Mouse (Mus musculus): Measurements from ENCODE around the gene Ppdpf. TPM values are rescaled to one million over a fixed set of nuclear protein-coding genes. Genes with fewer than 3 reads are reported as not detected.

The Ppdpf gene
- polyA plus RNA-seq, 1 experiment from 2014 or later, result 197 TPM

DNA sequence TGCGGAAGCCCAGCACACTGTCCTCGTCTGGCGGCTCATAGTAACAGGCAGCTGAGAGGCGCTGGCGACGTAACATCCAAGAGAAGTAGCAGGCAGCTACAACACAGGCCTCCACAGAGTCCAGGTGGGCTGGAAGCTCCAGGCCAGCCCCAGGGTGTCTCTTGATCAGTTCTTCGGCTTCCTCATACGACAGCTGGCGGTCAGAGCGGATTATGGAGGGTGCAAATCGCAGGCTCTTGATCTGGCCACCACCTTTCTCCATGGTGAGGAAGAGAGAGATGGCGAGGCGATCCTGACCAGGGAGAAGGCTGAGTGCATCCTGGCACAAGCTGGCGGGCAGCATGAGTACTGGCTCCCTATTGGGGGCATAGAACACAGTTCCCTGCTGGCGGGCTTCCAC, 46.4 kb downstream of the Ppdpf start:
- H3K27me3 ChIP-seq (replicated peaks; ENCODE audit: control insufficient read depth, insufficient read depth, low read length), result no peaks in the 10 kb centered on the region
- no peaks in the 10 kb centered on the region for H3K4me1 ChIP-seq (replicated peaks; ENCODE audit: control insufficient read depth, insufficient read depth, low read length)
- 95% methylated on average over 15 of the region's 15 CpGs for WGBS
- no peak overlapping the region for H3K4me2 ChIP-seq (replicated peaks; ENCODE audit: low read depth)
- H3K27ac ChIP-seq (ENCODE audit: low read depth, low read length), result no peak overlapping the region
- no peak for TF ChIP-seq CTCF (IDR thresholded peaks at IDR 0.05; ENCODE audit: low read depth)
- no peak for ATAC-seq
- H3K9ac ChIP-seq (ENCODE audit: low read depth, low read length), result no peak overlapping the region
- H3K9me3 ChIP-seq (ENCODE audit: control insufficient read depth), result no peaks in the 10 kb centered on the region
- peaks cover 99% of the 10 kb centered on the region for H3K36me3 ChIP-seq (ENCODE audit: control insufficient read depth, insufficient read depth)
- no peak overlapping the region for H3K4me3 ChIP-seq (ENCODE audit: low read depth, low read length)

DNA sequence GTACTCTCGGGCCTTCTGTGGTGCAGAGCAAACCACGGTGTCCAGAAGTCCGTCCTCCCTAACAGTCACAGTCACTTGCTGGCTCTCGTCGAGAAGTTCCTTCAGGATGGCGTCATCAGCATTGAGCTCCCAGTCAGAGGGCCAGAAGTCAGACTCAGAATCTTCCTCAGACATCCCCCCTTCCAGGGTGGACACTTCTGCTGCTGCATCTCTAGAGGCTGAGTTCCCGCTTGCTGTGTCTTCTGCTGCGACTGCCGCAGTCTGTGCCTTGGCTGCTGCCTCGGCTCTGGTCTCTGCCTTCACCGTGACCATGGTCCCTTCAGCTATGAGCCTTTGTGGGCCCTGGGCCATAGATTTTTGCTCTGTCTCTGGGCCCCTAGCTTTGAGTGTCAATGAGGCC, 47.6 kb downstream of the Ppdpf start:
- Histone ChIP-seq H3K9me3 (ENCODE audit: control insufficient read depth) (no peaks in the 10 kb centered on the region), H3K36me3 (ENCODE audit: control insufficient read depth, insufficient read depth) (peaks cover 93% of the 10 kb centered on the region), H3K27ac (ENCODE audit: low read depth, low read length) (no peak overlapping the region), H3K9ac (ENCODE audit: low read depth, low read length) (no peak overlapping the region), H3K4me1 (replicated peaks; ENCODE audit: control insufficient read depth, insufficient read depth, low read length) (no peaks in the 10 kb centered on the region), H3K4me3 (ENCODE audit: low read depth, low read length) (no peak overlapping the region), H3K4me2 (replicated peaks; ENCODE audit: low read depth) (no peak overlapping the region), H3K27me3 (replicated peaks; ENCODE audit: control insufficient read depth, insufficient read depth, low read length) (no peaks in the 10 kb centered on the region)
- ATAC-seq, result no peak
- TF ChIP-seq CTCF (IDR thresholded peaks at IDR 0.05; ENCODE audit: low read depth), result no peak
- 90% methylated on average over 11 of the region's 11 CpGs for WGBS

DNA sequence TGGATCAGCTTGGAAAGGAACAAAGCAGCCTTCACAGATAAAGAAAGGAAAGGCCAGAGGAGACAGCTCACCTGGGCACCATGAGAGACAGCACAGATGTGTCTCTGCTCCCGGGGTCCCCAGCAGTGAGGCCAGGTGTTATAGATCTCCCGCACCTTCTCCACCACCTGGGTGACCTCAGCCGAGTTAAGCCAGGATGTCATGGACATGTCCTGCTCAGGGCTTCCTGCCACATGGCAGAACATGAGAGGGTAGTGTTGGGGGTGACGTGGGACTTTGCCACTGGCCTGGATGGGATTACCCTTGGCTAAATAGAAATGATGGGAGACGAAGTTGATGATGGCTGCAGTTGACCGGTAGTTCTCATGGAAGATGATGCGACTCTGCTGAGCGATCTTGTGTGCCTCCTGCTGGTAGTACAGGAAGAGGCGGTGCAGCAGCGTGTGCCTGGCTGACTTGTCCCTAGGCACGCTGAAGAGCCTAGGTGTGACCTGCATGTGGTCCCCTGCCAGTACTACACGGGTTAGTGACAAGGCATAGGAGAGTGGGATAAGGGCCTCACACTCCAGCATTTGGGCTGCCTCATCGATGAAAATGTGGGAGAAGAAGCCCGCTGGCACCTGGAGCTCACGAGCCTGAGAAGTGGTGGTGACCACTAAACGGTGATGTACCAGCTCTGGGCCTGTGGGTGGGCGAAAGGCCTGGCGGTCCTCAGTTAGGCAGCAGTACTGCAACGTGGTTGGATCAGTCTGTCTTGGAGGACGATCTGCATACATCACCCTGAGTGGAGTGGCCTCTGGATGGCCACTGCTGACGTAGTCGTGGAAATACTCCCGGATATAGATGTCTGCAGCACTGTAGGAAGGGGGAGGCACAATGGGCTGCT, 48.9 kb downstream of the Ppdpf start:
- peak; percentile 58 for TF ChIP-seq CTCF (IDR thresholded peaks at IDR 0.05; ENCODE audit: low read depth)
- no peak overlapping the region for H3K4me2 ChIP-seq (replicated peaks; ENCODE audit: low read depth)
- no peak for ATAC-seq
- no peak overlapping the region for H3K4me3 ChIP-seq (ENCODE audit: low read depth, low read length)
- no peaks in the 10 kb centered on the region for H3K9me3 ChIP-seq (ENCODE audit: control insufficient read depth)
- peaks cover under 1% of the 10 kb centered on the region; the same call in 1 of the 2 replicates for H3K4me1 ChIP-seq (replicated peaks; ENCODE audit: control insufficient read depth, insufficient read depth, low read length)
- H3K27ac ChIP-seq (ENCODE audit: low read depth, low read length), result no peak overlapping the region
- 86% methylated on average over 23 of the region's 23 CpGs for WGBS
- H3K27me3 ChIP-seq (replicated peaks; ENCODE audit: control insufficient read depth, insufficient read depth, low read length), result no peaks in the 10 kb centered on the region
- peaks cover 82% of the 10 kb centered on the region for H3K36me3 ChIP-seq (ENCODE audit: control insufficient read depth, insufficient read depth)
- H3K9ac ChIP-seq (ENCODE audit: low read depth, low read length), result no peak overlapping the region

DNA sequence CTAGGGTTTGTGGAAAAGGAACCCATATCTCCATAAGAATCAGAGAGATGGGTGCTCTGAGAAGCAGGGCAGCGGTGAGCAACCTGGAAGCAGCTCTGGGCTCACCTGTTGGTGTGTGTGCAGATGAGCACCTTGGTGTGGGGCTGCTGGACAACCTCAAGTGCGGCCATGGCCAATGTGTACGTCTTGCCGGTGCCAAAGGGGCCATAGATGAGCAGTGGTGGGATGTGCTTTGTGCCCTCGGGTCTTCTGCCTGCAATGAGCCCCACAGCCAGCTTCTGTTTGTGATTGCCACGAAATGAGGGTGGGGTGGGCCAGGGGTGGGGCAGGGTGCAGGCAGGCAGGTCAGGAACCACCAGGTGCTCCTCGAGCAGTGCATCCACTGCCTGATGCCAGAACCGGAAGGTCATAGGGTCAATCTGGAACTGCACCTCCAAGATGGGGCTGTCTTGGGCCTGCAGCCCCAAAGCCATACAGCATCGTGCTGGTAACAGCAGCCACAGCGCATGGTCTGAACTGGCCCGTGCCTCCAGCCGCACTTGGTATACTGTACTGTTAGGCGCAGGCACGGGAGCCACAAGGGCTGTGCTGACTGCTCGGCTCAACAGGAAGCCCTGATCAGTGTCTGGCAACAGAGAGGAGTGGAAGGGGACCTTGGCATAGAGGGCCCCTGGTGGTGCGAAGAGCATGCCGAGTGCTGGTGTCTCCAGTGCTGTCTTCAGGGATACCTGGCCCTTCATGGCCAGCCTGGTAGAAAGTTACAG, 50.4 kb downstream of the Ppdpf start:
- Histone ChIP-seq H3K36me3 (ENCODE audit: control insufficient read depth, insufficient read depth) (peaks cover 67% of the 10 kb centered on the region), H3K4me3 (ENCODE audit: low read depth, low read length) (no peak overlapping the region), H3K4me2 (replicated peaks; ENCODE audit: low read depth) (no peak overlapping the region), H3K27me3 (replicated peaks; ENCODE audit: control insufficient read depth, insufficient read depth, low read length) (no peaks in the 10 kb centered on the region), H3K9me3 (ENCODE audit: control insufficient read depth) (no peaks in the 10 kb centered on the region), H3K27ac (ENCODE audit: low read depth, low read length) (no peak overlapping the region), H3K9ac (ENCODE audit: low read depth, low read length) (no peak overlapping the region), H3K4me1 (replicated peaks; ENCODE audit: control insufficient read depth, insufficient read depth, low read length) (peaks cover 5% of the 10 kb centered on the region; the same call in 1 of the 2 replicates)
- 89% methylated on average over 17 of the region's 17 CpGs for WGBS
- TF ChIP-seq CTCF (IDR thresholded peaks at IDR 0.05; ENCODE audit: low read depth), result no peak
- ATAC-seq, result no peak

DNA sequence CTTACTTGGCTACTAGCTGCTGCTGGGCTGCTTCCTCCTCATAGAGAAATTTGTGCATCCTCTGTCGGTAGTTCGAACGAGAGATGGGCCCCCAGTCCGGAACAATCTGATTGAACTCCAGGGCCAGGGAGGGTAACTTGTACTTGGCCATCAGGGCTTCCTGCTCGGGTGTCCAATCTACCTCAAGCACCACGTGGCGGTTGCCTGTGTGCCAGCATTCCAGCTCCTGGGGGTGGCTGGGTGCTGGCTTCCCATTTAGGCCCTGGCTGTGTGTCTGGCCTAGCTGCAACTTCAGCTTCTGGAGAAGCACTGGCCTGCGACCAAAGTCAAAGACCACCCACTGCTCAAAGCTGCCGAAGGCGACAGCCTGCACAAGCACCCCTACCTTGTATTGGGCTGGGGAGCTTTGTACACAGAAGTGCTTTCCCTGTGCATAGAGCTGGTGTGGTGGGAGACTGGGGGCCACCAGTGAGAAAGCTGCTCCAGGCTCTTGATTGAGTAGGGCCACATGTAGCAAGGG, 51.1 kb downstream of the Ppdpf start:
- H3K4me3 ChIP-seq (ENCODE audit: low read depth, low read length), result no peak overlapping the region
- H3K36me3 ChIP-seq (ENCODE audit: control insufficient read depth, insufficient read depth), result peaks cover 61% of the 10 kb centered on the region
- 0 out of 2 replicates have a peak overlapping the region, but pooled peaks have one; percentile 9 for H3K4me2 ChIP-seq (replicated peaks; ENCODE audit: low read depth)
- 89% methylated on average over 10 of the region's 10 CpGs for WGBS
- H3K9me3 ChIP-seq (ENCODE audit: control insufficient read depth), result no peaks in the 10 kb centered on the region
- ATAC-seq, result no peak
- no peak overlapping the region for H3K27ac ChIP-seq (ENCODE audit: low read depth, low read length)
- H3K9ac ChIP-seq (ENCODE audit: low read depth, low read length), result no peak overlapping the region
- no peaks in the 10 kb centered on the region for H3K27me3 ChIP-seq (replicated peaks; ENCODE audit: control insufficient read depth, insufficient read depth, low read length)
- no peak for TF ChIP-seq CTCF (IDR thresholded peaks at IDR 0.05; ENCODE audit: low read depth)
- peaks cover 5% of the 10 kb centered on the region; the same call in 1 of the 2 replicates for H3K4me1 ChIP-seq (replicated peaks; ENCODE audit: control insufficient read depth, insufficient read depth, low read length)

Other genes with a start within 250 kb of the Ppdpf start
- gene Nkain4, start 232.5 kb upstream of the Ppdpf start, polyA plus RNA-seq (2015; fragmentation: Nextera tagmentation; extraction: Ambion mirVana), result 22.9 and 25.9 TPM in 2 replicates
- 44.0 and 51.9 TPM in 2 replicates for gene Arfgap1, start 220.0 kb upstream of the Ppdpf start, polyA plus RNA-seq (2015; fragmentation: Nextera tagmentation; extraction: Ambion mirVana)
- 0.43 and 0.80 TPM in 2 replicates for gene Col20a1, start 200.7 kb upstream of the Ppdpf start, polyA plus RNA-seq (2015; fragmentation: Nextera tagmentation; extraction: Ambion mirVana)
- 0.30 and 0.33 TPM in 2 replicates for gene Chrna4, start 143.7 kb upstream of the Ppdpf start, polyA plus RNA-seq (2015; fragmentation: Nextera tagmentation; extraction: Ambion mirVana)
- gene Kcnq2, start 51.9 kb upstream of the Ppdpf start, polyA plus RNA-seq (2015; fragmentation: Nextera tagmentation; extraction: Ambion mirVana), result 0.51 and 0.72 TPM in 2 replicates
- 0.38 and 0.58 TPM in 2 replicates for gene Eef1a2, start 30.2 kb upstream of the Ppdpf start, polyA plus RNA-seq (2015; fragmentation: Nextera tagmentation; extraction: Ambion mirVana)
- 1.9 and 2.4 TPM in 2 replicates for gene Ptk6, start 15.5 kb downstream of the Ppdpf start, polyA plus RNA-seq (2015; fragmentation: Nextera tagmentation; extraction: Ambion mirVana)
- 0.17 and 0.20 TPM in 2 replicates for gene Srms, start 25.9 kb downstream of the Ppdpf start, polyA plus RNA-seq (2015; fragmentation: Nextera tagmentation; extraction: Ambion mirVana)
- 0.13 TPM in 1 of 2 replicates, not detected in the other for gene Fndc11, start 32.8 kb downstream of the Ppdpf start, polyA plus RNA-seq (2015; fragmentation: Nextera tagmentation; extraction: Ambion mirVana)
- 5.7 and 6.9 TPM in 2 replicates for gene Helz2, start 54.8 kb downstream of the Ppdpf start, polyA plus RNA-seq (2015; fragmentation: Nextera tagmentation; extraction: Ambion mirVana)
- gene Gmeb2, start 100.8 kb downstream of the Ppdpf start, polyA plus RNA-seq (2015; fragmentation: Nextera tagmentation; extraction: Ambion mirVana), result 5.4 and 5.8 TPM in 2 replicates
- gene Stmn3, start 127.3 kb downstream of the Ppdpf start, polyA plus RNA-seq (2015; fragmentation: Nextera tagmentation; extraction: Ambion mirVana), result 28.9 and 32.3 TPM in 2 replicates
- 10.0 and 10.5 TPM in 2 replicates for gene Rtel1, start 132.5 kb downstream of the Ppdpf start, polyA plus RNA-seq (2015; fragmentation: Nextera tagmentation; extraction: Ambion mirVana)
- gene Zgpat, start 177.7 kb downstream of the Ppdpf start, polyA plus RNA-seq (2015; fragmentation: Nextera tagmentation; extraction: Ambion mirVana), result 23.8 and 25.7 TPM in 2 replicates
- 32.1 TPM in 2 replicates for gene Arfrp1, start 178.2 kb downstream of the Ppdpf start, polyA plus RNA-seq (2015; fragmentation: Nextera tagmentation; extraction: Ambion mirVana)
- gene Lime1, start 192.8 kb downstream of the Ppdpf start, polyA plus RNA-seq (2015; fragmentation: Nextera tagmentation; extraction: Ambion mirVana), result 6.7 and 8.6 TPM in 2 replicates

Measured in intestine, postnatal 0 days (tissue).